Mouse (Mus musculus) limb, embryonic 13.5 days (tissue): ENCODE data around the gene Cpped1. TPM values are rescaled to one million over a fixed set of nuclear protein-coding genes. Genes with fewer than 3 reads are reported as not detected.

ENCODE experiments used
- ATAC-seq: fragments of 200-750 bp; cut with Nextera tagmentation; 2 replicates; pipeline ENCODE4 v1.8.0; 2017; ENCODE audit warnings: low read depth, moderate number of reproducible peaks, moderate TSS enrichment; ENCODE audit not compliant: low FRiP score
- H3K27ac ChIP-seq: fragments of 300-500 bp; sonication (generic); 2 replicates; pipeline ENCODE4 v1.5.1; 2015; ENCODE audit warnings: inconsistent platforms, mild to moderate bottlenecking, moderate library complexity
- H3K27me3 ChIP-seq: fragments of 300-500 bp; sonication (generic); 2 replicates; pipeline ENCODE4 v1.6.1; 2015; ENCODE audit warnings: mild to moderate bottlenecking, inconsistent platforms
- H3K36me3 ChIP-seq: fragments of 300-500 bp; sonication (generic); 2 replicates; pipeline ENCODE4 v1.6.1; 2015; ENCODE audit warnings: inconsistent platforms, mild to moderate bottlenecking, moderate library complexity
- H3K4me1 ChIP-seq: fragments of 300-500 bp; sonication (generic); 2 replicates; pipeline ENCODE4 v1.6.1; 2015; ENCODE audit warnings: inconsistent platforms
- H3K4me2 ChIP-seq: fragments of 300-500 bp; sonication (generic); replicated peaks from 2 replicates; pipeline ENCODE4 v1.6.1; 2015; ENCODE audit warnings: inconsistent platforms, mild to moderate bottlenecking, moderate library complexity
- H3K4me3 ChIP-seq: fragments of 300-500 bp; sonication (generic); 2 replicates; pipeline ENCODE4 v1.5.1; 2015; ENCODE audit warnings: moderate library complexity, mild to moderate bottlenecking, inconsistent platforms
- H3K9ac ChIP-seq: fragments of 300-500 bp; sonication (generic); 2 replicates; pipeline ENCODE4 v1.6.1; 2015; ENCODE audit warnings: mild to moderate bottlenecking, inconsistent platforms
- H3K9me3 ChIP-seq: fragments of 300-500 bp; sonication (generic); 2 replicates; pipeline ENCODE4 v1.6.1; 2016; ENCODE audit warnings: inconsistent platforms
- WGBS: fragments of 180-500 bp; shearing (Covaris S2); methylation state at CpG from one replicate; pipeline ENCODE4 v1.1.7; 2015; 5-methylcytosine and 5-hydroxymethylcytosine counted together
- polyA plus RNA-seq: library from polyadenylated mRNA; unstranded; fragments of >200 nt; fragmentation: Nextera tagmentation; extraction: Ambion mirVana; gene quantifications from 2 replicates; pipeline ENCODE4 v1.2.1, GENCODE M21; 2015

Gene Cpped1
- polyA plus RNA-seq, 1 experiment from 2014 or later = 18.6 TPM

GRCm38 (mm10) chr16:11790476-11790875, 118.8 kb downstream of the Cpped1 start:
- Histone ChIP-seq H3K4me2 (no peak overlapping the region), H3K9ac (no peak overlapping the region), H3K4me3 (no peak overlapping the region), H3K4me1 (no peaks in the 10 kb centered on the region), H3K27me3 (no peaks in the 10 kb centered on the region), H3K27ac (no peak overlapping the region), H3K36me3 (no peaks in the 10 kb centered on the region), H3K9me3 (no peaks in the 10 kb centered on the region)
- WGBS = 91% methylated on average over 3 of the region's 3 CpGs
- ATAC-seq = no peak

GRCm38 (mm10) chr16:11785806-11786205, 123.4 kb downstream of the Cpped1 start:
- H3K4me2 ChIP-seq = no peak overlapping the region
- no peak overlapping the region for H3K27ac ChIP-seq
- H3K27me3 ChIP-seq = no peaks in the 10 kb centered on the region
- H3K9ac ChIP-seq = no peak overlapping the region
- WGBS = 67% methylated on average over 4 of the region's 4 CpGs
- no peak for ATAC-seq
- peaks cover 16% of the 10 kb centered on the region for H3K4me1 ChIP-seq
- no peak overlapping the region for H3K4me3 ChIP-seq
- H3K36me3 ChIP-seq = no peaks in the 10 kb centered on the region
- H3K9me3 ChIP-seq = no peaks in the 10 kb centered on the region

GRCm38 (mm10) chr16:11784354-11784753, 124.9 kb downstream of the Cpped1 start:
- H3K4me1 ChIP-seq = peaks cover 16% of the 10 kb centered on the region
- H3K9me3 ChIP-seq = no peaks in the 10 kb centered on the region
- ATAC-seq = no peak
- H3K4me2 ChIP-seq = no peak overlapping the region
- 58% methylated on average over 4 of the region's 4 CpGs for WGBS
- no peak overlapping the region for H3K27ac ChIP-seq
- H3K27me3 ChIP-seq = no peaks in the 10 kb centered on the region
- no peak overlapping the region for H3K4me3 ChIP-seq
- no peaks in the 10 kb centered on the region for H3K36me3 ChIP-seq
- H3K9ac ChIP-seq = no peak overlapping the region

- Histone ChIP-seq H3K4me3 (no peak overlapping the region), H3K27me3 (no peaks in the 10 kb centered on the region), H3K4me1 (peaks cover 25% of the 10 kb centered on the region), H3K36me3 (no peaks in the 10 kb centered on the region), H3K27ac (no peak overlapping the region), H3K9me3 (no peaks in the 10 kb centered on the region), H3K9ac (no peak overlapping the region), H3K4me2 (no peak overlapping the region)
- no peak for ATAC-seq
These were observed 125.9 kb downstream of the Cpped1 start for GRCm38 (mm10) chr16:11783337-11783736.

GRCm38 (mm10) chr16:11782082-11782481, 127.2 kb downstream of the Cpped1 start:
- WGBS = 25% methylated on average over 2 of the region's 2 CpGs
- 0 out of 2 replicates have a peak, but pooled peaks have one; percentile 53 for ATAC-seq

GRCm38 (mm10) chr16:11778715-11779460, 130.4 kb downstream of the Cpped1 start:
- Histone ChIP-seq H3K4me2 (no peak overlapping the region), H3K4me1 (peaks cover 26% of the 10 kb centered on the region), H3K9ac (no peak overlapping the region), H3K27ac (no peak overlapping the region), H3K36me3 (no peaks in the 10 kb centered on the region), H3K27me3 (no peaks in the 10 kb centered on the region), H3K9me3 (no peaks in the 10 kb centered on the region), H3K4me3 (no peak overlapping the region)
- WGBS = 79% methylated on average over 9 of the region's 9 CpGs
- ATAC-seq = no peak

More at GRCm38 (mm10) chr16:11782082-11782481, 127.2 kb downstream of the Cpped1 start:
- H3K9me3 ChIP-seq = no peaks in the 10 kb centered on the region
- H3K36me3 ChIP-seq = no peaks in the 10 kb centered on the region
- H3K27ac ChIP-seq = no peak overlapping the region
- no peak overlapping the region for H3K4me3 ChIP-seq
- no peak overlapping the region for H3K4me2 ChIP-seq
- H3K4me1 ChIP-seq = peaks cover 26% of the 10 kb centered on the region
- H3K27me3 ChIP-seq = no peaks in the 10 kb centered on the region
- H3K9ac ChIP-seq = no peak overlapping the region

- Histone ChIP-seq H3K9ac (no peak overlapping the region), H3K27ac (no peak overlapping the region), H3K36me3 (no peaks in the 10 kb centered on the region), H3K4me1 (peaks cover 26% of the 10 kb centered on the region), H3K27me3 (no peaks in the 10 kb centered on the region), H3K9me3 (no peaks in the 10 kb centered on the region), H3K4me3 (no peak overlapping the region), H3K4me2 (no peak overlapping the region)
- 71% methylated on average over 5 of the region's 5 CpGs for WGBS
- ATAC-seq = no peak; the same call in 1 of the 2 replicates
These were observed 131.1 kb downstream of the Cpped1 start for GRCm38 (mm10) chr16:11778191-11778590.

GRCm38 (mm10) chr16:11776528-11776927, 132.7 kb downstream of the Cpped1 start:
- Histone ChIP-seq H3K36me3 (no peaks in the 10 kb centered on the region), H3K4me1 (peaks cover 19% of the 10 kb centered on the region; the same call in 1 of the 2 replicates), H3K27ac (no peak overlapping the region), H3K9me3 (no peaks in the 10 kb centered on the region), H3K4me2 (no peak overlapping the region), H3K4me3 (no peak overlapping the region), H3K9ac (no peak overlapping the region), H3K27me3 (no peaks in the 10 kb centered on the region)
- ATAC-seq = no peak
- WGBS = 75% methylated on average over 3 of the region's 3 CpGs

GRCm38 (mm10) chr16:11774321-11774720, 134.9 kb downstream of the Cpped1 start:
- H3K36me3 ChIP-seq = no peaks in the 10 kb centered on the region
- no peak for ATAC-seq
- peaks cover 12% of the 10 kb centered on the region; the same call in 1 of the 2 replicates for H3K9me3 ChIP-seq
- 69% methylated on average over 1 of the region's 1 CpGs for WGBS
- H3K4me3 ChIP-seq = no peak overlapping the region
- H3K27ac ChIP-seq = no peak overlapping the region
- H3K27me3 ChIP-seq = no peaks in the 10 kb centered on the region
- peaks cover 14% of the 10 kb centered on the region; the same call in 1 of the 2 replicates for H3K4me1 ChIP-seq
- H3K9ac ChIP-seq = no peak overlapping the region
- no peak overlapping the region for H3K4me2 ChIP-seq

GRCm38 (mm10) chr16:11772318-11772717, 136.9 kb downstream of the Cpped1 start:
- no peak for ATAC-seq
- no peaks in the 10 kb centered on the region for H3K36me3 ChIP-seq
- no peak overlapping the region for H3K4me2 ChIP-seq
- 39% methylated on average over 2 of the region's 2 CpGs for WGBS
- no peaks in the 10 kb centered on the region for H3K27me3 ChIP-seq
- peaks cover 4% of the 10 kb centered on the region; the same call in 1 of the 2 replicates for H3K4me1 ChIP-seq
- H3K4me3 ChIP-seq = no peak overlapping the region
- no peak overlapping the region for H3K27ac ChIP-seq
- H3K9me3 ChIP-seq = peaks cover 18% of the 10 kb centered on the region; the same call in 1 of the 2 replicates
- H3K9ac ChIP-seq = no peak overlapping the region

- peaks cover 5% of the 10 kb centered on the region; the same call in 1 of the 2 replicates for H3K36me3 ChIP-seq
- no peak overlapping the region for H3K9ac ChIP-seq
- H3K4me2 ChIP-seq = no peak overlapping the region
- H3K27me3 ChIP-seq = no peaks in the 10 kb centered on the region
- H3K9me3 ChIP-seq = no peaks in the 10 kb centered on the region
- 78% methylated on average over 7 of the region's 7 CpGs for WGBS
- no peak for ATAC-seq
- H3K4me3 ChIP-seq = no peak overlapping the region
- no peak overlapping the region for H3K27ac ChIP-seq
- no peaks in the 10 kb centered on the region for H3K4me1 ChIP-seq
These were observed 151.3 kb downstream of the Cpped1 start for GRCm38 (mm10) chr16:11757951-11758350.

GRCm38 (mm10) chr16:11757471-11757870, 151.8 kb downstream of the Cpped1 start:
- H3K9ac ChIP-seq = no peak overlapping the region
- peaks cover 5% of the 10 kb centered on the region; the same call in 1 of the 2 replicates for H3K36me3 ChIP-seq
- H3K4me1 ChIP-seq = no peaks in the 10 kb centered on the region
- no peak overlapping the region for H3K27ac ChIP-seq
- WGBS = 83% methylated on average over 8 of the region's 8 CpGs
- no peak overlapping the region for H3K4me3 ChIP-seq
- ATAC-seq = no peak
- no peaks in the 10 kb centered on the region for H3K9me3 ChIP-seq
- H3K4me2 ChIP-seq = no peak overlapping the region
- H3K27me3 ChIP-seq = no peaks in the 10 kb centered on the region
